Mouse (Mus musculus): Measurements from ENCODE around the gene Gm15217. TPM values are rescaled to one million over a fixed set of nuclear protein-coding genes. Genes with fewer than 3 reads are reported as not detected.

Gm15217 gene
- polyA plus RNA-seq, 1 experiment from 2014 or later, result not detected

GRCm38 (mm10) chr14:46412497-46413000 lies 33.3 kb downstream of the Gm15217 start:
- Histone ChIP-seq H3K4me1 (replicated peaks; ENCODE audit: control insufficient read depth, insufficient read depth, low read length) (no peaks in the 10 kb centered on the region), H3K4me2 (no peak overlapping the region), H3K36me3 (ENCODE audit: control insufficient read depth, insufficient read depth, low read length) (no peaks in the 10 kb centered on the region), H3K4me3 (ENCODE audit: low read depth, low read length) (no peak overlapping the region), H3K9me3 (ENCODE audit: control insufficient read depth, low read length) (no peaks in the 10 kb centered on the region), H3K9ac (ENCODE audit: low read depth, low read length) (no peak overlapping the region), H3K27me3 (replicated peaks; ENCODE audit: control insufficient read depth, insufficient read depth, low read length) (no peaks in the 10 kb centered on the region), H3K27ac (ENCODE audit: low read depth, low read length) (no peak overlapping the region)
- ATAC-seq (replicated peaks; ENCODE audit: low FRiP score) (no peak), DNase-seq (ENCODE audit: low spot score) (no peak)
- 72% methylated on average over 7 of the region's 7 CpGs for WGBS

GRCm38 (mm10) chr14:46418371-46419097 lies 39.3 kb downstream of the Gm15217 start:
- WGBS, result 77% methylated on average over 15 of the region's 15 CpGs
- Histone ChIP-seq H3K4me2 (no peak overlapping the region), H3K9me3 (ENCODE audit: control insufficient read depth, low read length) (no peaks in the 10 kb centered on the region), H3K27me3 (replicated peaks; ENCODE audit: control insufficient read depth, insufficient read depth, low read length) (no peaks in the 10 kb centered on the region), H3K9ac (ENCODE audit: low read depth, low read length) (no peak overlapping the region), H3K36me3 (ENCODE audit: control insufficient read depth, insufficient read depth, low read length) (no peaks in the 10 kb centered on the region), H3K4me1 (replicated peaks; ENCODE audit: control insufficient read depth, insufficient read depth, low read length) (0 out of 2 replicates have a peak, but pooled peaks cover 3% of the 10 kb centered on the region), H3K4me3 (ENCODE audit: low read depth, low read length) (no peak overlapping the region), H3K27ac (ENCODE audit: low read depth, low read length) (no peak overlapping the region)
- DNase-seq (ENCODE audit: low spot score) (no peak), ATAC-seq (replicated peaks; ENCODE audit: low FRiP score) (no peak)

- no peak for DNase-seq (ENCODE audit: low spot score)
- H3K9ac ChIP-seq (ENCODE audit: low read depth, low read length), result no peak overlapping the region
- WGBS, result 64% methylated on average over 11 of the region's 11 CpGs
Measured at GRCm38 (mm10) chr14:46419269-46419668, 40.1 kb downstream of the Gm15217 start.

DNA sequence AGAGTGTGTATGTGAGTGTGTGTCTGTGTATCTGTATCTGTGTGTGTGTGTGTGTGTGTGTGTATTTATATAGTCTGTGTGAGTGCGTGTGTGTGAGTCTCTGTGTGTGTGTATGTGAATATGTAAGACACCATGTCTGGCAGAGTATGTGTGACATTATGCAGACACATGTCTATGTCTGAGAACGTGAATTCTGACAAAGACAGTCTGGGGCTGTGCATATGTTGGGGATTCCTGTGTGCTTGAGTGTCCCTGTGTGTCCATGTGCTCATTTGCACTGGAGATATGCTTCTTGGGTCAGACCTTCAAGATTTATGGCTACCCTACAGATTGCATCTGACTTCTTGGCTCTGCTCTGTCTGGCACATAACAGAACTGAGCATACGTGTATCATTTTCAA lies 42.6 kb downstream of the Gm15217 start:
- WGBS, result 78% methylated on average over 3 of the region's 3 CpGs
- no peak overlapping the region for H3K4me2 ChIP-seq
- H3K4me3 ChIP-seq (ENCODE audit: low read depth, low read length), result no peak overlapping the region
- H3K27ac ChIP-seq (ENCODE audit: low read depth, low read length), result no peak overlapping the region
- no peak for DNase-seq (ENCODE audit: low spot score)
- no peak overlapping the region for H3K9ac ChIP-seq (ENCODE audit: low read depth, low read length)
- no peak for ATAC-seq (replicated peaks; ENCODE audit: low FRiP score)
- H3K36me3 ChIP-seq (ENCODE audit: control insufficient read depth, insufficient read depth, low read length), result no peaks in the 10 kb centered on the region
- no peaks in the 10 kb centered on the region for H3K9me3 ChIP-seq (ENCODE audit: control insufficient read depth, low read length)
- 0 out of 2 replicates have a peak, but pooled peaks cover 3% of the 10 kb centered on the region for H3K4me1 ChIP-seq (replicated peaks; ENCODE audit: control insufficient read depth, insufficient read depth, low read length)
- H3K27me3 ChIP-seq (replicated peaks; ENCODE audit: control insufficient read depth, insufficient read depth, low read length), result no peaks in the 10 kb centered on the region

More at GRCm38 (mm10) chr14:46419269-46419668, 40.1 kb downstream of the Gm15217 start:
- Histone ChIP-seq H3K4me3 (ENCODE audit: low read depth, low read length) (no peak overlapping the region), H3K9me3 (ENCODE audit: control insufficient read depth, low read length) (no peaks in the 10 kb centered on the region), H3K27me3 (replicated peaks; ENCODE audit: control insufficient read depth, insufficient read depth, low read length) (no peaks in the 10 kb centered on the region), H3K27ac (ENCODE audit: low read depth, low read length) (no peak overlapping the region), H3K36me3 (ENCODE audit: control insufficient read depth, insufficient read depth, low read length) (no peaks in the 10 kb centered on the region), H3K4me2 (no peak overlapping the region), H3K4me1 (replicated peaks; ENCODE audit: control insufficient read depth, insufficient read depth, low read length) (0 out of 2 replicates have a peak, but pooled peaks cover 3% of the 10 kb centered on the region)
- ATAC-seq (replicated peaks; ENCODE audit: low FRiP score), result no peak

- ATAC-seq (replicated peaks; ENCODE audit: low FRiP score), result no peak
- WGBS, result 90% methylated on average over 13 of the region's 13 CpGs
- no peak for DNase-seq (ENCODE audit: low spot score)
Measured at GRCm38 (mm10) chr14:46427251-46427650, 48.0 kb downstream of the Gm15217 start.

GRCm38 (mm10) chr14:46430231-46430630 lies 51.0 kb downstream of the Gm15217 start:
- Histone ChIP-seq H3K27ac (ENCODE audit: low read depth, low read length) (no peak overlapping the region), H3K4me2 (no peak overlapping the region), H3K9me3 (ENCODE audit: control insufficient read depth, low read length) (no peaks in the 10 kb centered on the region), H3K36me3 (ENCODE audit: control insufficient read depth, insufficient read depth, low read length) (no peaks in the 10 kb centered on the region), H3K9ac (ENCODE audit: low read depth, low read length) (no peak overlapping the region), H3K4me1 (replicated peaks; ENCODE audit: control insufficient read depth, insufficient read depth, low read length) (no peaks in the 10 kb centered on the region), H3K27me3 (replicated peaks; ENCODE audit: control insufficient read depth, insufficient read depth, low read length) (no peaks in the 10 kb centered on the region), H3K4me3 (ENCODE audit: low read depth, low read length) (no peak overlapping the region)
- DNase-seq (ENCODE audit: low spot score) (no peak), ATAC-seq (replicated peaks; ENCODE audit: low FRiP score) (no peak)
- 92% methylated on average over 5 of the region's 5 CpGs for WGBS

More at GRCm38 (mm10) chr14:46427251-46427650, 48.0 kb downstream of the Gm15217 start:
- Histone ChIP-seq H3K36me3 (ENCODE audit: control insufficient read depth, insufficient read depth, low read length) (no peaks in the 10 kb centered on the region), H3K4me1 (replicated peaks; ENCODE audit: control insufficient read depth, insufficient read depth, low read length) (no peaks in the 10 kb centered on the region), H3K9ac (ENCODE audit: low read depth, low read length) (no peak overlapping the region), H3K9me3 (ENCODE audit: control insufficient read depth, low read length) (no peaks in the 10 kb centered on the region), H3K4me3 (ENCODE audit: low read depth, low read length) (no peak overlapping the region), H3K27me3 (replicated peaks; ENCODE audit: control insufficient read depth, insufficient read depth, low read length) (no peaks in the 10 kb centered on the region), H3K27ac (ENCODE audit: low read depth, low read length) (no peak overlapping the region), H3K4me2 (no peak overlapping the region)

Other genes with a start within 250 kb of the Gm15217 start
- gene Bmp4, start 11.3 kb downstream of the Gm15217 start, polyA plus RNA-seq (2014; fragmentation: Nextera tagmentation; extraction: Ambion mirVana), result 6.9 and 10.3 TPM in 2 replicates

Measured in liver, embryonic 11.5 days (tissue).